Mouse (Mus musculus): Measurements from ENCODE around the gene Klhdc1. TPM values are rescaled to one million over a fixed set of nuclear protein-coding genes. Genes with fewer than 3 reads are reported as not detected.

Klhdc1 gene
- total and polyA plus RNA-seq, 3 experiments = 6.4 to 8.2 (median 7.2) TPM

DNA sequence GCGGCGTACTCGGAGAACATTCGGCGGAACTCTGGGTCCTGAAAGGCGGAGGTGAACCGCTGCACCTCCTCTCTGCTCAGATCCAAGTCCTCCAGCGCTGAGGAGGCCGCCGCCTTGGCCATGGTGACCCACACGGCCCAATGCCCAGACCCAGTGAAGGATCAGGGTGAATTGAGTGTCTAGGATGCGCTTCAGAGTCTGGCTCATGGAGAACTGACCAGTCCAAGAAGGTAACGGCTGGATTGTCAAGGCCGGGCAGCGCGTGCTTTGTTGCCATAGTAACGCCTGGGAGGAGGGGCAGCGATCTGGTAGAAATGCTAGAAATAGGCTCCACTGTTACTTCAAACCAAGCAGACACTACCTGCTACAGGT is 42.8 kb upstream of the Klhdc1 start, which contains the start of gene Dnaaf2 (continued):
- no peak for TF ChIP-seq ZKSCAN1 (IDR thresholded peaks at IDR 0.05; ENCODE audit: borderline replicate concordance, low read depth, low read length)

DNA sequence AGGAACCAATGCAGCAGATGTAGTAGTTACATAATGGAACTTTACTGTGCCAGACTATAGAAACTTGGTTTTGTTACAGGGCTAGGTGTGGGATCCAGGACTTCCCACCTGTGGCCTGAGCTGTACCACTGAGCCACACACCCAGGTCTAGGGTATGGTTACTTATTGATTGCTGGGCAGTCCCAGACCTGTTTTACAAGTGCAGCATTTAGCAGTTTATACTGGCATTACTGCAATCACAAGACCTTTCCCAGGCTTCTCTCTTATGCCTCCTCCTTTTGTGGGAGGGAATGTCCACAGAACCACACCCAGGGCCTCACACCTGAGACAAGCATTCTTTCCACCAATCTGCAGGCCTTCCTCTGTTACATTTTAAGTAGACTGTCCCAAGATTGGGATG is 42.0 kb upstream of the Klhdc1 start:
- Histone ChIP-seq H3K4me2 (ENCODE audit: insufficient read depth, low read depth, poor library complexity, severe bottlenecking) (0 out of 2 replicates have a peak overlapping the region, but pooled peaks have one; percentile 1), H3K4me1 (ENCODE audit: control insufficient read depth in 1 of 2, insufficient read depth in 2 of 2) (peaks cover 7 to 24% of the 10 kb centered on the region in 2 experiments; a peak in 3 of 4 replicates), H3K27me3 (replicated peaks) (no peaks in the 10 kb centered on the region), H3K9me3 (replicated peaks; ENCODE audit: low read length) (no peaks in the 10 kb centered on the region), H3K79me2 (replicated peaks; ENCODE audit: control insufficient read depth, extremely low read depth, insufficient read depth, poor library complexity, severe bottlenecking) (peaks cover 35% of the 10 kb centered on the region), H3K9ac (ENCODE audit: insufficient read depth, low read depth) (no peak overlapping the region), H3K36me3 (replicated peaks in 1 of 2; ENCODE audit: control insufficient read depth in 1 of 2, insufficient read depth in 1 of 2, low read length in 1 of 2) (peaks cover 29 to 47% of the 10 kb centered on the region in 2 experiments), H3K27ac (ENCODE audit: insufficient read depth, low read depth) (no peak overlapping the region), H3K4me3 (replicated peaks in 1 of 3; ENCODE audit: low read depth in 2 of 3, low read length in 2 of 3, poor library complexity in 1 of 3) (peak overlapping the region in 2 of 3 experiments; percentile 91 to 98)
- dilution Hi-C loops (cut with MboI; ENCODE audit: extremely low pct_ligation_motif_present, extremely low pct_unique_long_range_greater_than_20kb, low sequenced_read_pairs) = no loop called here
- in situ Hi-C loops (cut with MboI; ENCODE audit: low pct_ligation_motif_present, low pct_unique_long_range_greater_than_20kb, low sequenced_read_pairs) = no loop called here
- TF ChIP-seq MAFK (IDR thresholded peaks at IDR 0.05; ENCODE audit: insufficient replicate concordance, low read length) = no peak
- no peak for TF ChIP-seq IRF4 (IDR thresholded peaks at IDR 0.05; ENCODE audit: low read depth, low read length)
- TF ChIP-seq PAX5 (IDR thresholded peaks at IDR 0.05; ENCODE audit: low read length) = no peak
- TF ChIP-seq MAZ (IDR thresholded peaks at IDR 0.05; ENCODE audit: low read depth, low read length) = no peak
- TF ChIP-seq NELFE (IDR thresholded peaks at IDR 0.05; ENCODE audit: low read depth, low read length) = no peak
- no peak for DNase-seq (ENCODE audit: extremely low read depth)

DNA sequence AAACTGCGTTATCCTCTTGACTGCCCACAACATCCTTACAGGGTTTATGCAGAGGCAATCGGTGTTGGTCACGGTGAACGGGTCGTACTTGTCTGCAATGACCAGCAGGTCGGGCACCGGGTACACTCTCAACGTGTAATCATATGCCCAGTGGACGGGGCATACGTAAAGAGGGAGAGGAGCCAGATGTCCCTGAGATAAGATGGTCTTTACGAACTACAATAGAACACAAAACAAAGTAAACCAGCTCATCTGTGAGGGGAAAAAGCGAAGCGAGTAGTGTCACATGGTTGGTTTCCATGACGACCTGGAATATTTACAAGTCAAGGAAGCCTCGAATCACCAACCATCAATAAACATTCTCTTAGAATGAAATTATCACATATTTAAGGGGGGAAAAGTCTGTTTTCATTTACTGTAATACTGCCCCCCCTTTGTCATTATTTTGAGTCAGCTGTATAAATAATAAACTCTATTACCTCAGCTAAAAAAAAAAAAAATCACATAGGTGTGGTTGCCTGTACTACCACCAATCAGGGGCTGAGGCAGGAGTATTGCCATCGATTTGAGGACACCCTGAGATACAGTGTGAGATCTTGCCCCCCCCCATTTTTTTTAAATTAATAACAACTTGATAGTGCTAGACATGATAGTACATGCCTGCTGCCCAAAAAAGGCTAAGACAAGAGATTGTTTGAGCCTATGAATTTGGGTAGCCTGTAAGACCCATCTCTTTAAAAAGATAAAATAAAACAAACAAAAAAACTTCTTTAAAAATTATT is 36.7 kb upstream of the Klhdc1 start, which contains the start of gene Gm49384:
Gm49384 (minus strand) TSS at position 216 of the 782 bp plus-strand sequence.
- dilution Hi-C loops (cut with MboI; ENCODE audit: extremely low pct_ligation_motif_present, extremely low pct_unique_long_range_greater_than_20kb, low sequenced_read_pairs) = no loop called here
- Histone ChIP-seq H3K27me3 (replicated peaks) (no peaks in the 10 kb centered on the region), H3K4me1 (ENCODE audit: control insufficient read depth in 1 of 2, insufficient read depth in 2 of 2) (peaks cover 2 to 26% of the 10 kb centered on the region in 2 experiments; a peak in 3 of 4 replicates), H3K4me2 (ENCODE audit: insufficient read depth, low read depth, poor library complexity, severe bottlenecking) (no peak within 1 kb of the TSS), H3K27ac (ENCODE audit: insufficient read depth, low read depth) (no peak within 1 kb of the TSS), H3K36me3 (replicated peaks in 1 of 2; ENCODE audit: control insufficient read depth in 1 of 2, insufficient read depth in 1 of 2, low read length in 1 of 2) (peaks cover 38 to 75% of the 10 kb centered on the region in 2 experiments), H3K9ac (ENCODE audit: insufficient read depth, low read depth) (no peak within 1 kb of the TSS), H3K9me3 (replicated peaks; ENCODE audit: low read length) (no peaks in the 10 kb centered on the region), H3K79me2 (replicated peaks; ENCODE audit: control insufficient read depth, extremely low read depth, insufficient read depth, poor library complexity, severe bottlenecking) (peaks cover 4% of the 10 kb centered on the region), H3K4me3 (replicated peaks in 1 of 3; ENCODE audit: low read depth in 2 of 3, low read length in 2 of 3, poor library complexity in 1 of 3) (no peak within 1 kb of the TSS)
- in situ Hi-C loops (cut with MboI; ENCODE audit: low pct_ligation_motif_present, low pct_unique_long_range_greater_than_20kb, low sequenced_read_pairs) = loop anchor here (25.0 kb wide), 2 partner anchors 383 to 483 kb away; partner anchors contain the start of genes Sos2 and Vcpkmt
- TF ChIP-seq USF1 (IDR thresholded peaks at IDR 0.05; ENCODE audit: low read depth, low read length) = peak; percentile 2; the same call in 1 of the 2 replicates
- TF ChIP-seq ZC3H11A (IDR thresholded peaks at IDR 0.05; ENCODE audit: low read depth, low read length) = no peak
- peak; percentile 65 for DNase-seq (ENCODE audit: extremely low read depth)

DNA sequence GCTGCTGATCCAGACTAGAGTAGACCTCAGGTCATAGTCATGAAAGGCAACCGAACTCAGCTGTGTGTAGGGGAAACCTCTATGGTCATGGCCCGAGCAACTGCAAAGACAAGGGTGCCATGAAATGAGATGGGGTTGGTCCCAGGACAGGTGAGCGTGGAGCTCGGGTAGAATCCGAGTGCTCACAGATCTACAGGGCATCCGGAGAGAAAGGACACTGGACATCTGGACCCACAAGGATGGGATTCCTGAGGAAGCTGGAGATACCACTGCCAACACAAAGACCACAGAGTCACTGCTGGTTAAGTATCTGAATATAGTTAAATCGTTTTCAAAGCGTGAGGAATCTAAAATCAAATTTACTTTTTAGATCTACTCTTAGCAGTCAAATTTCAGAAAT is 33.6 kb upstream of the Klhdc1 start:
- DNase-seq (ENCODE audit: extremely low read depth) = no peak
- dilution Hi-C loops (cut with MboI; ENCODE audit: extremely low pct_ligation_motif_present, extremely low pct_unique_long_range_greater_than_20kb, low sequenced_read_pairs) = no loop called here
- Histone ChIP-seq H3K27ac (ENCODE audit: insufficient read depth, low read depth) (no peak overlapping the region), H3K4me3 (replicated peaks in 1 of 3; ENCODE audit: low read depth in 2 of 3, low read length in 2 of 3, poor library complexity in 1 of 3) (no peak overlapping the region), H3K4me2 (ENCODE audit: insufficient read depth, low read depth, poor library complexity, severe bottlenecking) (no peak overlapping the region), H3K27me3 (replicated peaks) (no peaks in the 10 kb centered on the region), H3K4me1 (ENCODE audit: control insufficient read depth in 1 of 2, insufficient read depth in 2 of 2) (peaks cover 2 to 31% of the 10 kb centered on the region in 2 experiments; a peak in 3 of 4 replicates), H3K36me3 (replicated peaks in 1 of 2; ENCODE audit: control insufficient read depth in 1 of 2, insufficient read depth in 1 of 2, low read length in 1 of 2) (peaks cover 29 to 73% of the 10 kb centered on the region in 2 experiments), H3K9ac (ENCODE audit: insufficient read depth, low read depth) (no peak overlapping the region), H3K9me3 (replicated peaks; ENCODE audit: low read length) (no peaks in the 10 kb centered on the region), H3K79me2 (replicated peaks; ENCODE audit: control insufficient read depth, extremely low read depth, insufficient read depth, poor library complexity, severe bottlenecking) (no peaks in the 10 kb centered on the region)
- in situ Hi-C loops (cut with MboI; ENCODE audit: low pct_ligation_motif_present, low pct_unique_long_range_greater_than_20kb, low sequenced_read_pairs) = loop anchor here (25.0 kb wide), 2 partner anchors 380 to 480 kb away; partner anchors contain the start of genes Sos2 and Vcpkmt
- TF ChIP-seq NRF1 (IDR thresholded peaks at IDR 0.05; ENCODE audit: low read depth, low read length) (no peak), MYC (IDR thresholded peaks at IDR 0.05; ENCODE audit: low read depth, low read length) (no peak), ZC3H11A (IDR thresholded peaks at IDR 0.05; ENCODE audit: low read depth, low read length) (no peak), ZMIZ1 (IDR thresholded peaks at IDR 0.05; ENCODE audit: low read depth, low read length) (no peak), POLR2AphosphoS2 (IDR thresholded peaks at IDR 0.05; ENCODE audit: low read depth, low read length) (no peak)
